Mouse (Mus musculus) embryonic fibroblast, embryonic 13.5 days (primary cell): ENCODE results near the gene Zfp729a. TPM values are rescaled to one million over a fixed set of nuclear protein-coding genes. Genes with fewer than 3 reads are reported as not detected.
"Not testable (repeated sequence)": the region's sequence is repeated elsewhere in the genome, so short reads cannot be mapped to it uniquely, and the experiment has no call there.

Experiments
- H3K27ac ChIP-seq: 2 replicates; pipeline ENCODE4 v1.5.1; 2012; ENCODE audit warnings: low read length, control low read depth, inconsistent platforms; ENCODE audit not compliant: insufficient read depth
- H3K4me1 ChIP-seq: 2 replicates; pipeline ENCODE4 v1.6.1; 2011; ENCODE audit warnings: low read length; ENCODE audit not compliant: control insufficient read depth, insufficient read depth
- H3K4me3 ChIP-seq: 2 replicates; pipeline ENCODE4 v1.5.1; 2011; ENCODE audit warnings: mild to moderate bottlenecking, control low read depth, low read length; ENCODE audit not compliant: insufficient read depth
- CTCF ChIP-seq: IDR thresholded peaks from 2 replicates; pipeline ENCODE4 v1.5.1; 2011; ENCODE audit warnings: mild to moderate bottlenecking, control low read depth, low read length, moderate library complexity, borderline replicate concordance; ENCODE audit not compliant: insufficient read depth
- POLR2A ChIP-seq: IDR thresholded peaks from 2 replicates; pipeline ENCODE4 v1.6.1; 2011; ENCODE audit warnings: low read depth, mild to moderate bottlenecking, control low read depth, low read length, moderate library complexity
- polyA plus RNA-seq: library from polyadenylated mRNA; stranded (reverse); fragments of >200 nt; gene quantifications from 2 replicates; pipeline ENCODE4 v1.2.4, GENCODE M21; 2011; ENCODE audit warnings: low read depth; ENCODE audit not compliant: missing spikeins, insufficient read length

Zfp729a gene
- 7.0 and 10.7 TPM in 2 replicates for polyA plus RNA-seq

DNA sequence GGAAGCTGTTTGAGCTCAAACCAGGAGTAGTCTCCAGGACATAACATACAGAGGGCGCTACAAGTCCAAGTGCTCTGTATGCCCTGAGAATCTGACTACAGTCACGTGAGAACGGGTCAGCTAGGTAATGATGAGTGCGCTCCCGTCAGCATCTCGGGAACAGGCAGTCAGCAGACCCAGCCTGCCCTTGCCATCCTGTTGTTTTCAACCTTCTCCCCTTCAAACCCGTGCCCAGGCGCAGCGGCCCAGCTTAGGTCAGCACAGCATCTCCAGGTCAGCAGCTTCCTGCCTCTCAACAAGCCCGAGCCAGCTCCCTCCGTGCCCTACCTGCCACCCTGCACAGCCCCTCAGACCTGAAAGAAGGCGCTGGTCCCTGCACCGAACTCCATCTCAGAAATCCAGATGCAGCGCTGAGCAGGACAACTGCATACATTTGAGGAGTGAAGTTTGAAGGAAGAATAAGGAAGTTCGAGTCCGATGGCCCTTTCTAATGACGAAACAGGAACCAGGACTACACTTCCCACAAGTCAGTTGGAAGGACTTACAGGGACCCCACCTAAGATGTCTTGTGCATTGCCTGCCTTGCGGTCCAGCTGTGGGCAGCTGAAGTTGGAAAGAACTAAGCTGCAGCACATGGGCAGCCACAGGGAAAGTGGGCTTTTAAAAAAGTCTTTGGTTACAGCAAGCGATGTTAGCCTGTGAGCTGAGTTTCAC, at the start of gene Zfp729a, which contains the start of gene Gm49345:
Zfp729a (minus strand) TSS at position 498 of the 714 bp plus-strand sequence.
Gm49345 (minus strand) TSS at position 476 of the 714 bp plus-strand sequence.
- Histone ChIP-seq H3K27ac (peak within 1 kb of the TSS; percentile 65), H3K4me1 (no peaks in the 10 kb centered on the region), H3K4me3 (peak within 1 kb of the TSS; percentile 91)
- TF ChIP-seq CTCF (peak; percentile 19; the same call in 1 of the 2 replicates), POLR2A (peak; percentile 68)

DNA sequence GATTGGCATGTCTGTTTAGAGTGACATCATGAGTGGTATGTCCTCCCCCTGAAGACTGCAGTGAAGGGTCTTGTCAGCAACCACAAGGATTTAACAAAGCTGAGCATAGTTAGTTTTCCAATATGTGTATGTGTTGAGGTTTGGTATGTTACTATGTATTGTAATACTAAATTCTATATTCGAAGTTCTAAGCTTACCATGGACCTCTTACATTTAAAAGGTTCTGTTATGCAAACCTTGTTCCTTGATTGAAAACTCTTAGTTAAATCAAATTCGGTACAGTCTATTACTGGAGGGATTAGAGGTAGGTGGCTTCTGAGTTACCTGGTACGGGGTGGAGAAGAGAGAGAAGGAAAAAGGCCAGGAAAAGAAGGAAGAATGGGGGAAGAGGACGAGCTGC, 49.4 kb upstream of the Zfp729a start, which contains the start of gene Zfp738:
Zfp738 (minus strand) TSS at position 101 of the 400 bp plus-strand sequence.
- no peak within 1 kb of the TSS for H3K4me3 ChIP-seq
- H3K4me1 ChIP-seq, result no peaks in the 10 kb centered on the region
- TF ChIP-seq POLR2A (no peak), CTCF (no peak)

DNA sequence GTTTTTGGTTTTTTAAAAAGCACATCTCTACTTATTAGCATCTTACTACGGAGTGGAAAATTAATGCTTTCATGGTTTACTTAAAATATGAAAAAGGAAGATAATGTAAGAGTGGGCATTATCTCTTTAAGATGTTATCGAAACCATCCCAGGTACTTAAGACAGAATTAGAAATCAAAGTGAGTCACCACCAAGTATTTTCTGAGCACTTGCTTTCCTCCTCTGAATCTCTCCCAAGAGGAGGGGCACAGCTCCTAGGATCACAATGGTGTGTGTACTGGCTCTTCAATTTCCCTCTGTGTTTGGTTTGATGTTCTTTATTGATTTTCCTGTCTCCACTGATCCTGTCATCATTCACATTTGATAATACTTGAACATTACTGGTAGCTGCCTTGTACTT, 46.2 kb upstream of the Zfp729a start:
- not testable (repeated sequence) for H3K4me3 ChIP-seq, H3K27ac ChIP-seq, H3K4me1 ChIP-seq

More for the DNA sequence above, 49.4 kb upstream of the Zfp729a start, which contains the start of gene Zfp738:
- H3K27ac ChIP-seq, result no peak within 1 kb of the TSS

DNA sequence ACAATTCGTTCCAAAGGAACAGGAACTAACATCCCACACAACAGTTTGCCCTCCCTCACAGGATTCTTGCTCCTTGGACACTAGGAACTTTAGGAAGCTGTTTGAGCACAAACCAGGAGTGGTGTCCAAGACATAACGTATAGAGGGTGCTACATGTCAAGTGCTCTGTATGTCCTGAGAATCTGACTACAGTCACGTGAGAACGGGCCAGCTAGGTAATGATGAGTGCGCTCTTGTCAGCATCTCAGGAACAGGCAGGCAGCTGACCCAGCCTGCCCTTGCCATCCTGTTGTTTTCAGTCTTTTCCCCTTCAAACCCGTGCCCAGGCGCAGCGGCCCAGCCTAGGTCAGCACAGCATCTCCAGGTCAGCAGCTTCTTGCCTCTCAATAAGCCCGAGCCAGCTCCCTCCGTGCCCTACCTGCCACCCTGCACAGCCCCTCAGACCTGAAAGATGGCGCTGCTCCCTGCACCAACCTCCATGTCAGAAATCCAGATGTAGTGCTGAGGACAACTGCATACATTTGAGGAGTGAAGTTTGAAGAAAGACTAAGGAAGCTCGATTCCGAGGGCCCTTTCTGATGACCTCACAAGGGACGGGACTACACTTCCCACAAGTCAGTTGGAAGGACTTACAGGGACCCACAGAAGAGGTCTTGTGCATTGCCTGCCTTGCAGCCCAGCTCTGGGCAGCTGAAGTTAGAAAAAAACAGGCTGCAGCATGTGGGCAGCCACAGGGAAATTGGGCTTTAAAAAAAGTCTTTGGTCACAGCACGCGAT, 45.6 kb upstream of the Zfp729a start:
- TF ChIP-seq POLR2A, result peak; percentile 52
- not testable (repeated sequence) for H3K27ac ChIP-seq, H3K4me1 ChIP-seq
- peak overlapping the region; percentile 67 for H3K4me3 ChIP-seq

DNA sequence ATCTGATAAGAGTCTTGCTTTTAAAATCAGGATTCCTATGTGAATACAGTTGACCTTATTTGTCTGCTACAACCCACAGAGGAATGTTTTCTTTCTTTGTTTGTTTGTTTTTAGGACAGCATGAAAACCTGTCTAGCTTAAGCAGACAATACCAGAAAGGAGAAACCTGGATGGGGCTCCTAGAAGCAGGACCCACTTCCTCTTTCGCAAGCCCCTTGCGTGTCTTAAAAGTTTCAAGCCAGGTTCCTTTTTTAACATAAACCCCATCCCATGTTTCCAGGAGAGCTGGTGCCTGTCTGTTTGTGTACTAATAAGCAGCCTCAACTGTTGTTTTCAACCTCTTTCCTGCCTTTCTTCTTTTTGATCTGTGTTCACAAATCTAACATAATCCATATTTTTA, 37.3 kb upstream of the Zfp729a start:
- TF ChIP-seq CTCF (no peak), POLR2A (no peak)
- no peak overlapping the region for H3K27ac ChIP-seq
- H3K4me1 ChIP-seq, result no peaks in the 10 kb centered on the region
- H3K4me3 ChIP-seq, result no peak overlapping the region

DNA sequence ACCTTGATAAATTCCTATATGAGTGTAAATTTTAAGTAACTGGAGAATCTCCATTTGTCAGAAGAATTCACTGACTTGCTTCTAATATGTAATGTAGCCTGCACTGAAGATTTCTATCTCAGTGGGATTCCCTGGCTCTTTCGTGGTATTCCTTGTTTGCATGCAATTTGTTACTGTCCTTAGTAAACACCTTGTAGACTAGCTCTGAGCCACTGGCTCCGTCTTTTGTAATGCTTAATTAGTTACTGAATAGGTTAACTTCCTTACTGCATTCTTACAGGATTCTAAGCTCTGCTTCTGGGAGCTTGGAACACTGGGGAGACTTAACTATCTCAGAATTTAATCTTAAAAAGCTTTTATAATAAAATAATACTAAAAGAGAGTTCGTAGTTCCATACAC, 14.9 kb upstream of the Zfp729a start:
- TF ChIP-seq CTCF (no peak), POLR2A (no peak)
- Histone ChIP-seq H3K27ac (no peak overlapping the region), H3K4me1 (no peaks in the 10 kb centered on the region), H3K4me3 (no peak overlapping the region)

DNA sequence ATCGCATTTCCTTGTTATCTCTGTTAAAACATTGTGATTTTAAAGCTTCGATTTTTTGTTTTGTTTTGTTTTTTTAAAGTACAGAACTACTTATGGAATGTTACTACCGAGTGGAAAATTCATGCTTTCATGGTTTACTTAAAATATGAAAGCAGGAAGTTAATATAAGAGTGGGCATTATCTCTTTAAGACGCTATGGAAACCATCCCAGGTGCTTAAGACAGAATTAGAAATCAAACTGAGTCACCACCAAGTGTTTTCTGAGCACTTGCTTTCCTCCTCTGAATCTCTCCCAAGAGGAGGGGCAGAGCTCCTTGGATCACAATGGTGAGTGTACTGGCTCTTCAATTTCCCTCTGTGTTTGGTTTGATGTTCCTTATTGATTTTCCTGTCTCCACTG, 27.5 kb downstream of the Zfp729a start:
- Histone ChIP-seq H3K4me3 (no peak overlapping the region), H3K27ac (no peak overlapping the region), H3K4me1 (no peaks in the 10 kb centered on the region)
- TF ChIP-seq CTCF (no peak), POLR2A (no peak)

DNA sequence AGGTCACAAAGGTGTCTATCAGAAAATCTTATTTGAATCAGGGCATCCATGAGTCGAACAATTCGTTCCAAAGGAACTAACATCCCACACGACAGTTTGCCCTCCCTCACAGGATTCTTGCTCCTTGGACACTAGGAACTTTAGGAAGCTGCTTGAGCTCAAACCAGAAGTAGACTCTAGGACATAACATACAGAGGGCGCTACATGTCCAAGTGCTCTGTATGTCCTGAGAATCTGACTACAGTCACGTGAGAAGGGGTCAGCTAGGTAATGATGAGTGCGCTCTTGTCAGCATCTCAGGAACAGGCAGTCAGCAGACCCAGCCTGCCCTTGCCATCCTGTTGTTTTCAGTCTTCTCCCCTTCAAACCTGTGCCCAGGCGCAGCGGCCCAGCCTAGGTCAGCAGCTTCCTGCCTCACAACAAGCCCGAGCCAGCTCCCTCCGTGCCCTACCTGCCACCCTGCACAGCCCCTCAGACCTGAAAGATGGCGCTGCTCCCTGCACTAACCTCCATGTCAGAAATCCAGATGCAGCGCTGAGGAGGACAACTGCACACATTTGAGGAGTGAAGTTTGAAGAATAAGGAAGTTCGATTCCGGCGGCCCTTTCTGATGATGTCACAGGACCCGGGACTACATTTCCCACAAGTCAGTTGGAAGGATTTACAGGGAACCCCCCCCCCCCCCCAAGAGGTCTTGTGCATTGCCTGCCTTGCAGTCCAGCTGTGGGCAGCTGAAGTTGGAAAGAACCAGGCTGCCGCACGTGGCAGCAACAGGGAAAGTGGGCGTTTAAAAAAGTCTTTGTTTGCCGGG, 28.3 kb downstream of the Zfp729a start, which contains the start of gene Zfp729b:
Zfp729b (minus strand) TSS at position 642 of the 811 bp plus-strand sequence.
- Histone ChIP-seq H3K27ac (peak within 1 kb of the TSS; percentile 86), H3K4me3 (peak within 1 kb of the TSS; percentile 97), H3K4me1 (no peaks in the 10 kb centered on the region)
- TF ChIP-seq POLR2A, result peak; percentile 57
- no peak for TF ChIP-seq CTCF

DNA sequence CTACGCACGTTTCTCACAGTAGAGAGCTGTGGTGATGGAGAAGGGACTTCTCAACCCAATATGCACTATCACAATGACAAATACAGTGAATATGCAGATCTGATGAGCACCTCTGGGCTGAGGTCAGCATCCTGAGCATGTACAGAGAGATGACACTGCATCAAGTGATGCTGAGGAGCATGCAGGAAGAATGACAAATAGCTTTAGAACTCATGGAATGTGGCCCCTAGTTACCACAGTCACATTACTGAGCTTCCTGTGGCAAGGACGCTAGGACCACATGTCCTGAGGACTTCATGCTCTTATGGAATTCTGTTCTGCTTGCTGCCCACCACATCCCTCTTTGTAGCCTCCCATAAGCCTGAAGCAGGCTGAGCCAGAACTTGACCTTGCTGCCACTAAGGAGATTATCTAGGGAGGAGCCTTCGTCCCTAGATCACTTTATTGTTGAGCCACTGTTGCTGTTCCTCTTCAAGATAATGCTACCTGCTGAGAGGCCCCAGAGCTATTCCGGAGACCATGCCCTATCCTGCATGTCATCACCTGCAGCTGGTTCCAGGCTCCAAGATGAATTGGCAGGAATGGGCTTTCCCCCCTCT, 64.9 kb downstream of the Zfp729a start:
- Histone ChIP-seq H3K4me3 (no peak overlapping the region), H3K4me1 (peaks cover 7% of the 10 kb centered on the region), H3K27ac (no peak overlapping the region)
- TF ChIP-seq POLR2A (no peak), CTCF (no peak)

Other genes starting within 250 kb of the Zfp729a start
- gene Zfp429, start 238.0 kb downstream of the Zfp729a start, polyA plus RNA-seq, result 6.0 and 11.7 TPM in 2 replicates
- 0.30 TPM in 1 of 2 replicates, not detected in the other for gene Zfp459, start 216.4 kb downstream of the Zfp729a start, polyA plus RNA-seq
- gene Zfp874a, start 186.2 kb downstream of the Zfp729a start, polyA plus RNA-seq, result 12.8 and 13.8 TPM in 2 replicates
- 7.3 and 8.1 TPM in 2 replicates for gene Zfp874b, start 153.5 kb downstream of the Zfp729a start, polyA plus RNA-seq
- gene Zfp58, start 137.2 kb downstream of the Zfp729a start, polyA plus RNA-seq, result 6.7 and 7.6 TPM in 2 replicates
- gene Gm26965, start 111.6 kb downstream of the Zfp729a start, polyA plus RNA-seq, result 1.5 TPM in 1 of 2 replicates, not detected in the other
- 13.1 and 15.2 TPM in 2 replicates for gene Zfp87, start 111.6 kb downstream of the Zfp729a start, polyA plus RNA-seq
- 5.6 and 7.6 TPM in 2 replicates for gene Zfp748, start 84.0 kb downstream of the Zfp729a start, polyA plus RNA-seq
- gene Zfp729b, start 28.1 kb downstream of the Zfp729a start, polyA plus RNA-seq, result 6.1 and 7.0 TPM in 2 replicates
- gene Gm49345, start within 50 bp of the Zfp729a start, polyA plus RNA-seq, result 5.6 and 6.6 TPM in 2 replicates
- 15.3 and 15.9 TPM in 2 replicates for gene Zfp738, start 49.3 kb upstream of the Zfp729a start, polyA plus RNA-seq
- 9.6 and 15.8 TPM in 2 replicates for gene Zfp65, start 91.4 kb upstream of the Zfp729a start, polyA plus RNA-seq
- gene Zfp85, start 117.4 kb upstream of the Zfp729a start, polyA plus RNA-seq, result 3.6 and 4.2 TPM in 2 replicates
- gene Zfp493, start 141.9 kb upstream of the Zfp729a start, polyA plus RNA-seq, result 1.8 and 2.5 TPM in 2 replicates
- 2.8 and 2.9 TPM in 2 replicates for gene Zfp273, start 175.9 kb upstream of the Zfp729a start, polyA plus RNA-seq
- gene Gm10037, start 193.3 kb upstream of the Zfp729a start, polyA plus RNA-seq, result 1.5 and 1.6 TPM in 2 replicates
- gene BC048507, start 225.5 kb upstream of the Zfp729a start, polyA plus RNA-seq, result not detected in 2 replicates